Mouse (Mus musculus): ENCODE measurements around the gene Tex35.

- TF ChIP-seq POLR2A (IDR thresholded peaks at IDR 0.05; ENCODE audit: low read depth, low read length) (no peak), CTCF (conservative IDR thresholded peaks at IDR 0.05; ENCODE audit: insufficient read depth, insufficient read length, low read depth, low read length) (no peak)
Observed at GRCm38 (mm10) chr1:157090835-157091234, 17.6 kb downstream of the Tex35 start.
